Mouse (Mus musculus) liver, embryonic 14.5 days (tissue): ENCODE measurements around the gene Ddah1.

ENCODE experiments used
- CTCF ChIP-seq: IDR thresholded peaks from 2 replicates; pipeline ENCODE4 v1.5.1; 2016; ENCODE audit warnings: antibody characterized with exemption, low read depth, control low read depth
- EP300 ChIP-seq: IDR thresholded peaks from 2 replicates; pipeline ENCODE4 v1.6.1; 2016; ENCODE audit warnings: antibody characterized with exemption, low read depth

GRCm38 (mm10) chr3:145761501-145762170 lies 3.2 kb downstream of the Ddah1 start:
- TF ChIP-seq CTCF (no peak), EP300 (no peak)
